Mouse (Mus musculus): ENCODE data around the gene Trpm5. TPM values are rescaled to one million over a fixed set of nuclear protein-coding genes. Genes with fewer than 3 reads are reported as not detected.
A peak's percentile ranks its signal among the peaks of the same experiment; 100 is the strongest.

Trpm5 gene
- polyA plus RNA-seq, 1 experiment from 2014 or later = 0.72 TPM

GRCm38 (mm10) chr7:143055001-143055400 is 39.4 kb downstream of the Trpm5 start:
- Histone ChIP-seq H3K9ac (replicated peaks; ENCODE audit: low read depth) (peak overlapping the region; percentile 88; the same call in 1 of the 2 replicates), H3K4me3 (ENCODE audit: low read depth, low read length) (peak overlapping the region; percentile 90), H3K4me2 (replicated peaks; ENCODE audit: low read depth, low read length) (peak overlapping the region; percentile 86), H3K36me3 (ENCODE audit: insufficient read depth, low read length) (no peaks in the 10 kb centered on the region), H3K4me1 (ENCODE audit: insufficient read depth, low read depth, low read length) (peaks cover 60% of the 10 kb centered on the region), H3K9me3 (ENCODE audit: low read length) (no peaks in the 10 kb centered on the region), H3K27me3 (replicated peaks; ENCODE audit: insufficient read depth, low read length) (no peaks in the 10 kb centered on the region), H3K27ac (ENCODE audit: low read length) (peak overlapping the region; percentile 94)
- DNase-seq (ENCODE audit: low spot score) (no peak), ATAC-seq (no peak)
- TF ChIP-seq EP300 (IDR thresholded peaks at IDR 0.05) (no peak), CTCF (IDR thresholded peaks at IDR 0.05) (no peak)
- WGBS = 44% methylated on average over 3 of the region's 3 CpGs

GRCm38 (mm10) chr7:143054612-143054965 is 39.9 kb downstream of the Trpm5 start:
- peak overlapping the region; percentile 88 for H3K9ac ChIP-seq (replicated peaks; ENCODE audit: low read depth)
- ATAC-seq = no peak
- peak overlapping the region; percentile 94 for H3K27ac ChIP-seq (ENCODE audit: low read length)
- H3K27me3 ChIP-seq (replicated peaks; ENCODE audit: insufficient read depth, low read length) = no peaks in the 10 kb centered on the region
- 29% methylated on average over 3 of the region's 3 CpGs for WGBS
- H3K4me2 ChIP-seq (replicated peaks; ENCODE audit: low read depth, low read length) = peak overlapping the region; percentile 86
- H3K9me3 ChIP-seq (ENCODE audit: low read length) = no peaks in the 10 kb centered on the region
- H3K4me3 ChIP-seq (ENCODE audit: low read depth, low read length) = peak overlapping the region; percentile 90
- no peak for TF ChIP-seq CTCF (IDR thresholded peaks at IDR 0.05)
- TF ChIP-seq EP300 (IDR thresholded peaks at IDR 0.05) = no peak
- peaks cover 60% of the 10 kb centered on the region for H3K4me1 ChIP-seq (ENCODE audit: insufficient read depth, low read depth, low read length)
- H3K36me3 ChIP-seq (ENCODE audit: insufficient read depth, low read length) = no peaks in the 10 kb centered on the region
- DNase-seq (ENCODE audit: low spot score) = no peak

GRCm38 (mm10) chr7:143053961-143054611 is 40.4 kb downstream of the Trpm5 start:
- no peaks in the 10 kb centered on the region for H3K27me3 ChIP-seq (replicated peaks; ENCODE audit: insufficient read depth, low read length)
- H3K4me1 ChIP-seq (ENCODE audit: insufficient read depth, low read depth, low read length) = peaks cover 57% of the 10 kb centered on the region
- H3K4me3 ChIP-seq (ENCODE audit: low read depth, low read length) = peak overlapping the region; percentile 90
- no peaks in the 10 kb centered on the region for H3K36me3 ChIP-seq (ENCODE audit: insufficient read depth, low read length)
- ATAC-seq (peak; percentile 26), DNase-seq (ENCODE audit: low spot score) (peak; percentile 58)
- H3K27ac ChIP-seq (ENCODE audit: low read length) = peak overlapping the region; percentile 94
- no peaks in the 10 kb centered on the region for H3K9me3 ChIP-seq (ENCODE audit: low read length)
- peak overlapping the region; percentile 86 for H3K4me2 ChIP-seq (replicated peaks; ENCODE audit: low read depth, low read length)
- H3K9ac ChIP-seq (replicated peaks; ENCODE audit: low read depth) = peak overlapping the region; percentile 88
- WGBS = 15% methylated on average over 11 of the region's 11 CpGs
- TF ChIP-seq EP300 (IDR thresholded peaks at IDR 0.05) (no peak), CTCF (IDR thresholded peaks at IDR 0.05) (no peak)

GRCm38 (mm10) chr7:143053008-143053899 is 41.2 kb downstream of the Trpm5 start:
- TF ChIP-seq EP300 (IDR thresholded peaks at IDR 0.05) (no peak), CTCF (IDR thresholded peaks at IDR 0.05) (peak; percentile 53)
- Histone ChIP-seq H3K4me2 (replicated peaks; ENCODE audit: low read depth, low read length) (peak overlapping the region; percentile 86), H3K4me1 (ENCODE audit: insufficient read depth, low read depth, low read length) (peaks cover 50% of the 10 kb centered on the region), H3K27ac (ENCODE audit: low read length) (peak overlapping the region; percentile 94), H3K9ac (replicated peaks; ENCODE audit: low read depth) (peak overlapping the region; percentile 88), H3K36me3 (ENCODE audit: insufficient read depth, low read length) (no peaks in the 10 kb centered on the region), H3K27me3 (replicated peaks; ENCODE audit: insufficient read depth, low read length) (no peaks in the 10 kb centered on the region), H3K9me3 (ENCODE audit: low read length) (no peaks in the 10 kb centered on the region), H3K4me3 (ENCODE audit: low read depth, low read length) (peak overlapping the region; percentile 90)
- DNase-seq (ENCODE audit: low spot score) (peak; percentile 74), ATAC-seq (peak; percentile 58)
- WGBS = under 1% methylated on average over 44 of the region's 46 CpGs

GRCm38 (mm10) chr7:143052626-143053007 is 41.8 kb downstream of the Trpm5 start, which contains the start of gene Cd81:
Gene Cd81, plus strand, starts transcription at chr7:143052739.
- peak; percentile 87 for DNase-seq (ENCODE audit: low spot score)
- whole genome bisulfite sequencing = under 1% methylated on average over 32 of the region's 37 CpGs

GRCm38 (mm10) chr7:143051316-143051715 is 43.1 kb downstream of the Trpm5 start:
- whole genome bisulfite sequencing = 44% methylated on average over 2 of the region's 2 CpGs
- Histone ChIP-seq H3K9ac (replicated peaks; ENCODE audit: low read depth) (no peak overlapping the region), H3K9me3 (ENCODE audit: low read length) (no peaks in the 10 kb centered on the region), H3K36me3 (ENCODE audit: insufficient read depth, low read length) (no peaks in the 10 kb centered on the region), H3K4me3 (ENCODE audit: low read depth, low read length) (no peak overlapping the region), H3K4me2 (replicated peaks; ENCODE audit: low read depth, low read length) (no peak overlapping the region), H3K27me3 (replicated peaks; ENCODE audit: insufficient read depth, low read length) (no peaks in the 10 kb centered on the region), H3K4me1 (ENCODE audit: insufficient read depth, low read depth, low read length) (peaks cover 32% of the 10 kb centered on the region; the same call in 1 of the 2 replicates), H3K27ac (ENCODE audit: low read length) (no peak overlapping the region)
- TF ChIP-seq EP300 (IDR thresholded peaks at IDR 0.05) (no peak), CTCF (IDR thresholded peaks at IDR 0.05) (no peak)
- no peak for DNase-seq (ENCODE audit: low spot score)
- ATAC-seq = no peak

More at GRCm38 (mm10) chr7:143052626-143053007, 41.8 kb downstream of the Trpm5 start, which contains the start of gene Cd81:
- peak within 1 kb of the TSS; percentile 86 for H3K4me2 ChIP-seq (replicated peaks; ENCODE audit: low read depth, low read length)
- H3K27me3 ChIP-seq (replicated peaks; ENCODE audit: insufficient read depth, low read length) = no peaks in the 10 kb centered on the region
- peak within 1 kb of the TSS; percentile 94 for H3K27ac ChIP-seq (ENCODE audit: low read length)
- peak within 1 kb of the TSS; percentile 88 for H3K9ac ChIP-seq (replicated peaks; ENCODE audit: low read depth)
- H3K9me3 ChIP-seq (ENCODE audit: low read length) = no peaks in the 10 kb centered on the region
- peak within 1 kb of the TSS; percentile 90 for H3K4me3 ChIP-seq (ENCODE audit: low read depth, low read length)
- peaks cover 44% of the 10 kb centered on the region; the same call in 1 of the 2 replicates for H3K4me1 ChIP-seq (ENCODE audit: insufficient read depth, low read depth, low read length)
- peak; percentile 79 for ATAC-seq
- no peaks in the 10 kb centered on the region for H3K36me3 ChIP-seq (ENCODE audit: insufficient read depth, low read length)
- TF ChIP-seq CTCF (IDR thresholded peaks at IDR 0.05) = no peak
- no peak for TF ChIP-seq EP300 (IDR thresholded peaks at IDR 0.05)
